Mouse (Mus musculus) frontal cortex, adult (tissue): ENCODE results near the gene Ngdn.
"Not testable (repeated sequence)": the region's sequence is repeated elsewhere in the genome, so short reads cannot be mapped to it uniquely, and the experiment has no call there.

Experiments
- ATAC-seq: cut with Nextera tagmentation; 2 replicates; pipeline ENCODE4 v1.9.2; 2017; ENCODE audit warnings: mild to moderate bottlenecking, moderate library complexity, mixed read lengths; ENCODE audit not compliant: low TSS enrichment

The Ngdn gene

GRCm38 (mm10) chr14:55029034-55029698 lies 13.9 kb downstream of the Ngdn start:
- no peak; the same call in 1 of the 2 replicates for ATAC-seq

DNA sequence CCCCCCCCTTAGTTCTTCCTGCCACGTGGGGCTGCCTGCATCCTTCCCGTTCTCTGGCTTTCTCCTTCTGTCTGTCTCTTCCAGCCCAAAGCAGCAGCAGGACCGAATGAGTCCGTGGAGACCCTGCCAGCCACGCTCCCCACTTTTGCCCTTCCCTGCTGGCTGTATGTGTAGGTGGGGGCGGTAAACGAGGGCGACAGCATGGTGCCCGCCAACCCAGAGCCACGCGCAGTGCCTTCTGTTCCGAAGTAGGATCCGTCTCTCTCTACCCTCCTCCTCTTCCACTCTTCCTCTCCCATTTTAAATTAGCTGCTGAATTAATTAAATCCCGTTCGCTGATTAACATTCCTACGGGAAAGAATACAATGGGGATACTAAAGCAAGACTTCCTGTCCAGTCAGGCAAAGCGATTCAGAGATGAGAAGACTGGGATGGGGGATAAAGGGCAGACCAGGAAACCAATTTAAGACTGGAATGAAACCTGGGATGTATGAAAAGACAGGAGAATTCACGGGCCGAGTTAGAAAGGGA lies 17.5 kb downstream of the Ngdn start:
- ATAC-seq: peak; percentile 65; the same call in 1 of the 2 replicates

GRCm38 (mm10) chr14:55043694-55044093 lies 28.4 kb downstream of the Ngdn start:
- ATAC-seq: not testable (repeated sequence)

- ATAC-seq: no peak
These were observed 32.8 kb downstream of the Ngdn start for GRCm38 (mm10) chr14:55047971-55048531.

DNA sequence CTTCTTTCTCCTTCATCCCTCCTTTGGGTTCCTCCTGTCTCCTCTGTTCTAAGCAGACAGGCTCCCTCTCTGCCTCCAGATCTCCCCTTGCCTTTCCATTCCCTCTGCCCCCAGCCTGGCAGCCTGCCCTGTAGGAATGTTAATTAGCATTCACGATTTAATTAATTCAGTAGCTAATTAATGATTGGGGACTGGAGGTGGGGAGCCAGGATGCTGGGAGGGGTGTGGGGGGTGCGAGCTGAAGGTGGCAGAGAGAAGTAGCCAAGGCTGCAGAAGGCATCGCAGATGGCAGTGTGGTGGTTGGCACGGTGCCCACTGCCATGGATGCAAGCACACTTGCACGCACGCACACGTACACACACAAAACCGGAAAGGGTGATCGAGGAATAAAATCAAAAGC lies 37.2 kb downstream of the Ngdn start:
- no peak for ATAC-seq

- ATAC-seq: no peak
These were observed 37.8 kb downstream of the Ngdn start for GRCm38 (mm10) chr14:55053050-55053449.

GRCm38 (mm10) chr14:55053708-55054190 lies 38.5 kb downstream of the Ngdn start:
- ATAC-seq: peak; percentile 44

DNA sequence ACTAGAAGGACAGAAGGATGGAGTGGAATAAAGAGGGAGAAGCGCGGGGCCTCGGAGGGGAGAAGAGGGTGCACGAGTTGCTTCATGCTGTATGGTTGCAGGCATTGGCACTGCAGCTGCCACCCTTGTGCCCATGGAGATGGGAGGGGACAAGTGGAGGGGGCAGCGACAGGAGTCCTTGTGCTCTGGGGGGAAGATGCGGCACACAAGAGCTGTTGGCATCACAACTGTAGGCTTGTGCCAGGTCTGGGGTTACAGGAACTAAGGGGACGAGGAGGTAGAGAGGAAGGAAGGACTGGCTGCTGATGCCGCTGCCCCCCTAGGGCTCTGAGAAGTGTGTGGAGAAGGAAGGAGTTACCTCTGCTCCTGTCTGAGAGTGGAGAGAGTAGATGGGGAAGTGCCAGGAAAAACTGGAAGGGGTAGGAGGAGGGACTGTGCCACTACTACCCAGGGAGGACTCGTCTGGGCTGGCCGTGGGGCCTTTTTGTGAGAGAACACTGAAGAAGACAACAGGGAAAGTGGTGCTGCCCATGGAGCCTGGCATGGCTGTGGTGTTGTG lies 39.0 kb downstream of the Ngdn start:
- ATAC-seq: peak; percentile 35

GRCm38 (mm10) chr14:55055167-55055834 lies 40.0 kb downstream of the Ngdn start:
- ATAC-seq: peak; percentile 20

DNA sequence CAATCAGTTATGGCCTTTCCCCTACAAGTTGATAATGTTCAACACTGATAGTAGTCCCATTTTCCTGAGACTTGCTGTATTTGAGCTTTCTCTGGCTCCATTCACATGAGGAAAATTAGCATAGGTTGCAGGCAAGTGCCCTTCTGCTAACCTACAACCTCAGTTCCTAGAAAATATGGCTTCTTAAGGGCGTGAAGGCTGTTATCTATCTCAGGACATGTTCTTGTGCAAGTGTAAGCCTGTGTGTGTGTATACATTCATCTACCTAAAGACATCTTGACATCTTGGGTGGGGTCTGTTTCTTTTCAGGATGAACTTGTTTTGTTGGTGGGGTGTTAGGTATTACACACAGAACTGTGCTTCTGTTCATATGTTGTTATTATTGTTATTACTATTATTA lies 43.8 kb downstream of the Ngdn start:
- ATAC-seq: no peak

- ATAC-seq: no peak
These were observed 44.7 kb downstream of the Ngdn start for GRCm38 (mm10) chr14:55059931-55060330.

GRCm38 (mm10) chr14:55061845-55062244 lies 46.6 kb downstream of the Ngdn start:
- no peak for ATAC-seq

- peak; percentile 42 for ATAC-seq
These were observed 47.4 kb downstream of the Ngdn start for GRCm38 (mm10) chr14:55062626-55063025.

DNA sequence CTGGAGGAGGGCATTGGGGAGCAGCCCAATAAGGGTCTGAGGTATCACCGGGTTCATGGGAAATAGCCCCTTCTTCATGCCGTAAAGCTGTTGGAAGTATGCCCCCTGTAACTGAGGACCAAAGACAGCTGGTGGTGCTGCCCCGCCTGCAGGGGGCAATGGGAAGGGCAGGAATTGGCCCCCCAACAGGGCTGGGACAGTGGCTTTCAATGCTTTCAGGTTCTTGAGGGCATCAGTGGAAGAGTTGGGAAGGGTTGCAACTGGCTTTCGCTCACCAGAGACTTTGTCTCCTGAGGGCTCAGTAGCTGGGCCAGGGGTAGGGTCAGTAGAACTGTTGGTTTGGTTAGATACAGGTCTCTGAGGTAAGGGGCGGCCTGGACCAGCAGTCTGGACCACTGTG lies 47.9 kb downstream of the Ngdn start:
- ATAC-seq: no peak

DNA sequence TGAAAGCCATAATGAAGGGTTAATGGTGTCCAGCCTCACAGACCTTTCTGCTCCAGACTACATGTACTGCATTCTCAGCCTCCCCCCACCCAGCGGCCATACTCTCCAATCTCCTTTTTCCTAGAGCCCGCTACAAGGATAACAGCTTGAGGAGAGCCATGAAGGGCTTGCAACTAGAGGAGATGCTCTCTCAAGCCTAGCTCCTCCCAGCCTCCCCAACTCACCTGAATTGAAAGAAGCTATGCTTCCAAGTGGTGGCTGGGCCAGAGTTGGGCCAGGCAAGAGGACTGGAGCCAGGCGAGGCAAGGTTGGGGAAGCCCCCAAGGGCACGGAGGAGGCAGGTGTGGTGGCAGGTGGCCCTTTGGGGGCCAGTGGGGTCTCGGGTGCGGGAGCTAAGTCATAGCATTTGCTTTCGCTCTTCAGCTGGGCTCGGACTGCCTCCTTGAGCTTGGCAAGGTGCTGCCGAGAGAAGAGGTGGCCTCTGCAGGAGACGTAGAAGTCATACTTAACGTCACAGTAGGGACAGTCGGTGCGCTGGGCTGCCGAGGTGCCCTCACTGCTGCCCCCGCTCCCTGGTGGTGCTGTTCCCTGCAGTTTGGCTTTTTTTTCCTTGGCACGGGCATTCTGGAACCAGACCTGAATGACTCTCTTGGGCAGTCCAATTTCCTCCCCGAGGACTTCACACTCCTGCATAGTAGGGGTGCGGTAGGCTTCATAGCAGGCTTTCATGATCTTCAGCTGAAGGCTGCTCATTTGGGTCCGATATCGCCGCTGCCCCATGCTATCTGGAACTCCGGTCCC lies 48.5 kb downstream of the Ngdn start:
- ATAC-seq: no peak

- ATAC-seq: no peak
These were observed 49.5 kb downstream of the Ngdn start for GRCm38 (mm10) chr14:55064481-55065370.

GRCm38 (mm10) chr14:55065391-55065790 lies 50.1 kb downstream of the Ngdn start:
- ATAC-seq: no peak

DNA sequence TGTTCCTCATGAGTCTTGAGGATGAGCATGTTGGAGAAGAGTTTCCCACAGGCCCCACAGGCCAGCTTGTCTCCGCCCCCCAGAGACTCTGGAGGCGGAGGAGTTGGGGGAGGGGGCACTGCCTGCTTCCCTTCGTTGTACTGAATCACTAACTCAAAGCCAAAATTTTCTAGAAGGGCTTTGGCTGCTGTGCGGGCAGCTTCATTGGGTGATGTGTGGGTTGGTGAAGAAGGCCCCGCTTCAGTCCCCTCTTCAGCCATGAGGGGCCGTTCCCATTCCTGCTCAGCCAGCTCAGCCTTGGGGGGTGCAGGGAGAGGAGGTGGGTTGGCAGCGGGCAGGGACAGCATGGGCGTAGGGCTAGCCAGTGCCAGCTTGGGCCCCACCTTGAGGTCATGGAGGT lies 50.8 kb downstream of the Ngdn start:
- 0 out of 2 replicates have a peak, but pooled peaks have one; percentile 8 for ATAC-seq

DNA sequence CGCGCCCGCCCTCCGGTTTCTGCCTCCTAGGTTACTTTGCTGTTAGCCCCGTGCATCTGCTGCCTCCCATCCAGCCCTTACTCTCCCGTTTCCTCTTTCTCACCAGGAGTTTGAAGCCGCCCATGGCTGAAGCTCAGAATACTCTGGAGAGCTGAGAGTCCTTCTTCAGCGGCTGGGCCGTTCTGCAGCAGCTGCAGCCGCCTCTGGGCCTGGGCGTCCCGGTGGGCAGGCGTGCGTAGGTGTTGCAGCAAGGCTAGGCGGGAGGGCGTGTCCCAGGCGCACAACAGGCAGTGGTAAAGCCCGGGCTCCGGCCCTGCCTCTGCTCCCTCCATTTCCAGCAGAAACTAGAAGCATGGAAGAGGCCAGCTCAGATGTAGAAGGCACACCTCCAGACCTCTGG lies 56.5 kb downstream of the Ngdn start:
- ATAC-seq: peak; percentile 25
